Mouse (Mus musculus) retina, embryonic 14.5 days (tissue): ENCODE measurements at regions not wholly inside any gene's neighbourhood (a gene's known extent, or its start where the extent isn't known, plus 50 kb on each side); places are given as distances from the start of the nearest gene placed in this dataset.

ENCODE experiments used
- DNase-seq: peaks from one replicate; pipeline ENCODE4 v3.0.0-alpha.2; 2015; ENCODE audit warnings: low spot score

DNA sequence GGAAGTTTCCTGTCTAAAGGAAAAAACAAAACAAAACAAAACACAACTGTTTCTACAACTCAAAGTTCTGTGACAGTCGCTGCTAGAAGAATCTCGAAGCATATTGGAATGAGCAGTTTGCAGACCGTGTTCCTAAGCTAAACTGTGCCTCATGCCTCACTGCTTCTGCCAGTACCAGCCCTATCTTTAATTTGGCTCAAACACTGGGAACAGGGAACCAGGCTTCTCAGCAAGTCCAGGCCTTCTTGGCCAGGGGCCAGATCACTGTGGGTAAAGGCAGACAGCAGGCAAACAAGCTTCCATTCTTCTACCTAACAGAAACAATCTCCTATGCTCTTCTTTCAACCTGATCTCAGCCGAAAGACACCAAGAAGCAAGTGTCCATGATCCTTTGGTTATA is 56.5 kb downstream of the Tmsb4x start:
- DNase-seq, result no peak

DNA sequence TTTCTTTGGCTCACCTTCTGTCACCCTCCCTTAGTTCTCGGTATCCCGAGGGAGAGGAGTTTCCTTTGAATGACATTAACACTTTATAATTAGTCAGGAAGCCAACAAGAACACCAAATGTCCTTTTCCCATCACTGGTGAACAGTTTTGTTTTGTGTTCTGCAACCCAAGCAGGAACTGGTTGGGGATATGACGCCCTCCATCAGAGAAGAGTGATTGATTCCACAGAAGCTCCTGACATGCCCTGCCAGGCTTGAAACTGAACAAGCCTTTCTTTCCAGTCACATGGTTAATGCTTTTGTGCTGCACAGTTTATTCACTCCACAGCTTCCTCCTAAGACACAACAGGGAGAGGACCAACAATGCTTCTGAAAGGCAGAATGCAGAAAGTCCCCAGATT is 57.8 kb downstream of the Tmsb4x start:
- DNase-seq, result no peak

DNA sequence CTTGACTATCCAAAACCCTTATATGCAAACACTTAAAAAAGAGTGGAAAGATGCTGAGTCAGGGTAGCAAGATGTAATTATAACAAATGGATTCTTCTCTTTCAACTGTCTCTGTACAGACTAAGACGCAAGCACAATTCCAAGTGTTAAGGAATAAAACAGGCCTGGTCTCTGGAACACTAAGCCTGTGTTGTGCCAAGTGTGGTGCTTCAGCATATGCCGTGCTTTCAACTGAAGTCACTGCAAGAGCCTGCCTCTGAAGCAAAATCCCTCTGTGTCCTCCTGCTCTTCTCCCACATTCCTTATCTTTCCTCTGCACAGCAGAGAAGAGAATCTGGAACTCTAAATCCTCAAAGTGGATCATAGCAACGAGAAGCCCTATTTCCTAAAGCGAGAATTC is 59.7 kb downstream of the Tmsb4x start:
- DNase-seq, result no peak

DNA sequence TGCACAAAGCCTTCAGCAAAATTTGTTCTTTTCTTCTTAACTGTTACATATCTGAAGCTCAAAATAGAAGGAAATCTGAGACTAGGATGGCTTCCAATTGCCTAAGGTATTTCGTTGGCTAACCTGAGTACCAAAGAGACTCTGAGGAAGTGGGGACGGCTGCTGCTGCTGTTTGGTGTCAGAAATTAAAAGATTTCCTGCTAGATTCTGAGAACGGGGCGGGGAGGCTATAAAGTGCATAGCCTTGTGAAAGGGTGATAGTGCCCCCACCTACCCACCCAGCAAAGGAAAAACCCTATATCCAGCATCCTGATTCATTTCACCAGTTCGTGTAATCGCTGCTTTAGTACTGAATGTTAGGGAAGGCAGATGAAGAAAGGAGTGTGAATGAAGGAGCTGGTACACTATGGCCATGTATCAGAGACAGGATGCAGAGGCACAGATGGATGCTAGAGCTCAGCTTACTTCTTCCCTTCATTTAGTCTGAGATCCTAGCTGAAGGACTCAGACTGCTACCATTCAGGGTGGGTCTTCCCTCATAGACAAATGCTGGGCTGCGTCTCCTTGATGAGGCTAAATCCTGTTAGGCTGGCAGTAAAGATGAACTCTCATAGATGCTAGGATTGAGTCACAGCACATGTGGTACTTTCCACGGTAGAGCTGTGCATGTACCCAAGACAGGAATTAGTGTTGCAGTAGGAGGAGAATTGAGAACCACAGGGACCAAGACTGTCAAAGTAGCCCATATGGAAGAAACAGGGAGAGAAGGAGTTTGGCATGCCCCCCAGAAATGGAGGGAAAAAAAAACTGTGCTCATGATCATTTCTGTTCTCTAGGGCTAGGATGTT is 62.4 kb downstream of the Tmsb4x start:
- no peak for DNase-seq

DNA sequence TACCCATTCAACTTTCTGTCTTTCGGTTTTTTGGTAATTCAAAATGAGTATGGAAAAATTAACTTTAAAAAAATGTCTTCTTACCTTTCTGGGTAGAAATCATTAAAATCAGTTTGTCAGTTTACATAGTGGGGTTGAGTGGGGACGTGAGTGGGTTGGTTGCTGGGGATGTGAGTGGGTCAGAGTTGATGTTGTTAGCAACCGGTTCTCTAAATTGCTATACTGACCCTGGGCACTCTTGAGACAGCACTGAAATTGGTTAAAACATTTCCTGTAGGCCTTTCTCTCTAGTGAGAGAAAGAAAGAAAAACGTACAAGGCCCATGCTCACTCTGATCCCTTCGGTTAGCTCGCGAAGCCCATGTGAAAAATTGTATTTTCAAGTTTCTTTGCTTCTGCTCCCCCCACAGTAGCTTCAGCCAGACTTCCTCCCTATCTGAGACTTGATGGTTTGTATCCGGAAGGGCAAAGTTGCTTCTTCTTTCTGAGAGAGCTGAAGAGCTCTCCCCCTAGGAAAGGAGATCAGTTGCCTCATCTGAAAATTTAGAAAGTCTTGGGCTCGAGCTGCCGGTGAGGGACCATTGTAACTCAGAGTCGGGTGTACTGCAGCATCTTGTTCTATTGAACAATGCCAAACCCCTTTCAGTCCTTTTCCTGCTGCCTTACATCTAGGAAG is 63.5 kb downstream of the Tmsb4x start:
- DNase-seq, result no peak

DNA sequence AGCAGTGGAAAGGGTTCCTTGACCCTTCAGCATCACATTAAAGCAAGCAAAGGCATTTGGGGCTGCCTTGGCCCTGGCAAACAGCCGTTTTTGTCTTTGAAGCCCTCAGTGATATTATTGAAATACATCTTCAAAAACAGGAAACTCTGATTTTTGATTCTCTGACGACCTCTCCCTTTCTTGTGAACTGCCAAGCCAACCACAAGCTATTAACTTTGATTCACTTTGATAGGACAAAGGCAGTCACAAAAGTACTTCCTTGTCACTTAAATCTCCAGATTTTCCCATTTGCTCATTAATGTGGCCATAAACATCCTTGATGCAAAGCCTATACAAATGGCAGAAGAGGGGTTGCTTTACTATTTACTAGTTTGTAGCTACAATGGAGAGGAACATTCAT is 70.0 kb downstream of the Tmsb4x start:
- no peak for DNase-seq

DNA sequence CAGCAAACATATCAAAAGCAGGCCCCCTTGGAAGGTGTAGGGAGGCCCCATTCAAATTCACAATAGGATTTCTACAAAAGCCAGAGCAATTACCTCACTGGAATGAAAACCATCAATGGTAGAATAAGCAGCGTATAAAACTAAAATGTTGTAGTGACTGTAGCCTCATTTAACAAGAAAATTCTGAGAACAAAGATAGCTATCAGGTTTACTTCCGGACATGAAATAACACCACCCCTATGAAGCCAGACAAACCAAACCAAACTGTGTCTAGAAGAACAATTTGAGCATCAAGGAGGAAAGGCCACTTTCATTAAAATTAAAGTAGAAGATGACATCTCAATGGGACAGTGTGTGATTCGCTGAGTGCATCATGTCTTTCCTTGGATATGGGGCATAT is 74.9 kb downstream of the Tmsb4x start:
- no peak for DNase-seq

DNA sequence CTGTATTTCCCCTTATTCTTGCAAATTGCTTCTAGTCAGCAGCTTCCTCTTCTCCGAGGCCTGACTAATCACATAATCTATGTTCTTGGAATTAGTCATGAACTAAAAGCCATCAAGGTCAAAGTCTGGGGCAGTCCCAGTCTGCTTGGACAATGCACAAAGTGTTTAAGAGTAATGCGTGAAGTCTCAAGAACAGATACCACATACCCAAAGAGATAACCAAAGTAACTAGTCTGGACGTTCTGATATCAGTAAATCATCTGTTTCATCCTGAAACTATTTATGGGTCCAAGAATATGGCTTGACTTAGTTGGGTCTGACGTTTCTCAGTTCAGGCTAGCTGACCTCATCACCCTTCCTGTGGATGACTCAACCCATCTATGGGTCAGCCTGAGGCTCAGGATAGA is 76.1 kb downstream of the Tmsb4x start:
- no peak for DNase-seq

DNA sequence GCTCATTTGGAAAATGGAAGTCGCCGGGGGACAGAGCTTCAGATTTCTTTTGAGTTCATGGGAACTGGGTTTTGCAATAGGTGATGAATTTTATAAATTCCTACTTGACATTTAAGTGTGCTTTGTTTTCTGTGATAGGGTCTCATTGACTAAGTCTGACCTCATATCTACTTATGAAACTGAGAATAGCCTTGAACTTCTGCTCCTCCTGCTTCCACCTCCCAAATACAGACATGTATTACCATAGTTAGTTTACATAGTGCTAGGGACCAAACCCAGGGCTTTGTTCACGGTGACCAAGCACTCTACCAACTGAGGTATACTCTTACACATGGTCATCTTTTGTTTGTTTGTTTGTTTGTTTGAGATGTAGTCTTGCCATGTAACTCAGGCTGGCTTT is 77.8 kb downstream of the Tmsb4x start:
- no peak for DNase-seq

DNA sequence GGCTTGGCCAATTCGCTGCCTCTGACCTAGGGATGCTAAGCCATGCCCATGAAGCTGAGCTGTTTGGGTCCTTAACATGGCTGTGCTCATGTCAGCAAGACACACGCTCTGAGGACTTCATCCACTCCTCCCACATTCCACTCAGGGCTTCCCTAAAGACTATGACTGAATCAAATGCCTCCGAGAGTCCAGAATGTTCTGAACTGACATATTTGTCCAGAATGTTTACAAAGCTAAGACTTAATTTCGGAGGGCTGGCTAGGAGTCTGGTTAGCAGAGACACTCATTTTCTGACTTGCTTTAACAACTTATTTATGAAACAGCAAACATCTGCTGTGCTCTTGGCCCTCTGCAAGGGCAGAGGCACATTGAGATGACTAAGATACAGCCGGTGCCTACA is 78.5 kb downstream of the Tmsb4x start:
- DNase-seq, result no peak

DNA sequence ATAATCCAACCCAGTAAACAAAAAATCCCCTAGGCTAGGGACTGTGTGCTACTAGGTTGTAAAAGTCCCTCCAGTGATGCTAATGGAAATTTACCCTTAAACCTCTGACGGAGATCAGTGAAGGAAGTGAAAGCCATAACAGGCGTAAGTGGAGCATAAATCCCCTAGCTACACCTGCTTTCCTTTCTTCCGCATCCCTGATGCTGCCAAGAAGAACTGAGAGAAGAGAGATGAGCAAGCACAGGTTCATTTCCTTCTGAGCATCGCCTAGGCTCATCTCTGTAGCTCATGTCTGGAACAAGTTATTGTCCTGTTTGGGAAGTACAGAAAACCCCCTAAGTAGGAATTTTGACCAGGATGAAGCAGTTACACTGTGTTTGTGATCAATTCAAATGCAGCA is 89.8 kb downstream of the Tmsb4x start:
- no peak for DNase-seq

DNA sequence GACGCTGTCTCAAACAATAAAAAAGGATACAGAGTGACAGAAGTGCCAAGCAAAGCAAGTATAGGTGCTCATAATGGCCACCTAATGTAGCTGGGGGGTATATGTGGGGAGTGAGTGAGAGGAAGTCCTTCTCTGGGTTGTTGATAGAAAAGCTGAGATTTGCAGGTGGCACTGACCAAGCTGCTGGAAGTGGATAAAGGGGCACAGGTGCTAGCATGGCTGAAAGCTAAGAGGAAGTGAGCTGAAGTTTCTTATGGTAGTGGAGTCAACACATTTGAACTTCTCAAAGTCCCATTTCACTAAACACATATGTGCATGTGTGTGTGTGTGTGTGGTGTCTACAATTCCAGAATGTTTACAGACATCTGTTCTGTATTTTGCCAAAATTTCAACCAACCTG is 94.0 kb downstream of the Tmsb4x start:
- DNase-seq, result no peak

DNA sequence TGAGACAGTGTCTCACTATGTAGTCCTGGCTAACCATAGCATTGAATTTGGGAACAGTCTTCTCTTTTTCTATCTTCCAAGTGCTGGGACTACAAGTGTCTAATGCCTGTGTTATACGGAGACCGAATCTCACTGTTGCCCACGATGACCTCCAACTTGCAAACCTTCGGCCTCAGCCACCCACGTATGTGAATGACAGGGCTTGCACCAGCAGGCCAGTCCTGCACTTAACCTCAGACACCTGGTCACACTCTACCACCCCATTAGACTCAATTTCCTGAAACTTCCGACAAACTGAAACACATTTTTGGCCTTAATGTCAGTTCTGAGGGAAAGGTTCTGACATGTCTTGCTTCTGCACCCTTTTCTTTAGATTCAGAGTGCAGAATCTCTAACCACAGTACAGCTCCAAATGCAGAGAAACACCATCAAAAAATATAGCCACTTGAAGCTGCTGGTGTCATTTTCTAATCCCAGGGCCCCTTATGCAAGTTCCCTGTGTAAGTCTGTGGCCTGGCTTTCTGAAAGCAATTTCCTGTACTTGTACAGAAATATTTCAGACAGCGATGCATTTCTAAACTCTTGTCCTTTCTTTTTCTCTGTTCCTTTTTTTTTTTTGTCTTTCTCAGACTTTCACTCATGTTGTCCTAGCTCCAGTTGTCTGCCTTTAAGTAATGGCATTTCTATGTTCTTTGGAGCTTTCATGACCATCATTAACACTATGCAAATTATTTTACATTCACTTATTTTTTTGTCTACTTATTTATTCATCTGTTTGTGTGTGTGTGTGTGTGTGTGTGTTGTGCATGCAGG is 97.8 kb downstream of the Tmsb4x start:
- DNase-seq, result no peak

DNA sequence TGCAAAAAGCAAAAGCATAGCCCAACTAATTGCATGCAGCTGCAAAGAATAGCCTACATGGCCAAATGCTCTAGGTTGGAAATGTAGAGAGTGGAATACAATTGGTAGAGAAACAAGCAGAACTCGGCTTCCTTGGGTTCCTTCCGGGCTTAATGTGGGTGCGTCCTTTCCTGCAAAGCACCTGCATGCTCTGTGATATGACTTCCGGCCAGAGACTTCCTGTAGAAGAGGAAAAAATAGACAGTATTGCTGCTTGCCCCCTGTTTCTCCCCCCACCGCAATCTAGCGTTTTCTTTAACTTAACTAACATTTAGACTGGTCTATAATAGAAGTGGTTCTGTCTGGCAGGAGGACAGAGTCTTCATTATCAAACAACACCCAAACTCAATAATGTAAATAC is 100.8 kb downstream of the Tmsb4x start:
- DNase-seq, result no peak

DNA sequence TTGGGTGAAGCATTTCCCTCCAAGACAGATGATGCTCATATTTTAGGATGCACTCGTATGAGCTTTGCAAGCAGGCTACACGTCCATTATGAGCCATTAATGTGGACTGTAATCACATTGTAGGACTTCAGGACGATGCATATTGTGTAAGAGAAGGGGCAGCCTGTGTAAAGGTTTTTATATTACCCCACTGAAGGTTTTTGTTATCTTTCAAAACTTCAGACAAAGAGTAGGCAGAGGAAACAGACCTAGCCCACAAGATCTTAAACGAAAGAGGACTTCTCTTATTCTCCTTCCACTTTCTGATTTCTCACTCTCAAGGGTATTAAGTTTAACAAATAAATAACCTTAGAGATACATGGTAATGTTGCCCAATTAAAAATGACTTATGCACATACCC is 101.6 kb downstream of the Tmsb4x start:
- DNase-seq, result no peak

DNA sequence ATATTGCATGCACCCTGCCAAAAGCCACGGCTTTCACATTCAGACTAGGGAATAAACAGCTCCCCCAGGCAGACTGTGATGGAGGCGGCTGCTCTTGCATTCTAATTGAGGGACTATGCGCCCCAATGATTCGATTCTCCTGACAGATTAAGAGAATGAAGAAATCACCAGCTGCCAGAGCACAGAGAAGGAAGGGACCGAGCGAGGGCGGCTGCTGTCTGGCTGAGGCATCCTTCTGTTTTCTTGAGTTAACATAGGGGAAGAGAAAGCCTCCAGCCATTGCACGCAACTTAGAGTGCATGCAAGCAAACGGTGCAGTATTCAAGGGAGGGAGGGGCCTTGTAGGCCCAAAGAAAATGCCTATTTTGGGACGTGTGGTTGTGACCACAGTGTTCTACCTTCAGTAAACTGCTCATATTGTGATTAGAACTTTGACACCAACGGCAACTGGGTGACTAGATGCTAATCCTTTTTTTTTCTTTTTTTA is 103.1 kb downstream of the Tmsb4x start:
- DNase-seq, result peak; percentile 4

DNA sequence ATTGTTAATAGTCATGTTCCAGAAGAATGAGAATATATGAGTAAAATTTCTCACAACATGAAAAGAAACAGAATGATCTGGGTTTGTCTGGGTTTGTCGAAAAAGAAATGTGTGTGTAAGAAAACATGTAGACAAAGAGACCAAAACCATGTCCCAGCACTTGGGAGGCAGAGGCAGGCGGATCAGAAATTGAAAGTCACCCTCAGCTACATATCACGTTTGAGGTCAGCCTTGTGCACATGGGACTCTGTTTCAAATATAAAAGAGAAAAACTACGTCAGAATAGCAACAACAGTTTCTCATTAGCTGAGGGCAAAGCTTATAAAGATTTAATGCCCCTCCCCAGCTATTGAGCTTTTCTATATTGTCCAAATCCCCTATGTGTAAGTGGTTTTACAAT is 103.8 kb downstream of the Tmsb4x start:
- no peak for DNase-seq

DNA sequence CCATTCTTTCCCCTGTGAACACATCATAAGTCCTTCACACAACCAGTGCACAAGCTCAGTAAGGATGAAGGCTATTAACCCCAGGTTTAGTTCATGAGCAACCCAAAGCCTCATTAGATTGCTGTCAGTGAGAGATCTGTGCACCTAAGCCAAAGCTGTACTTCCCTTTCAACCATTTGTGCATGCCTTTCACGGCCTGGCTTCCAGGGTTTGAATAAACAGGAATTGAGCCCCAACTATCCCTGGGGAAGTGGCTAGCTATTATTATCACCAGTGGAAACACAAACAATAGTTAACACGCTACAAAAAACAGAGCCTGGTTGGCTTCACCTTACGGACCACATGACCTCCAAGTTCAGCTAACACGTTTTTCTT is 104.9 kb downstream of the Tmsb4x start:
- no peak for DNase-seq

DNA sequence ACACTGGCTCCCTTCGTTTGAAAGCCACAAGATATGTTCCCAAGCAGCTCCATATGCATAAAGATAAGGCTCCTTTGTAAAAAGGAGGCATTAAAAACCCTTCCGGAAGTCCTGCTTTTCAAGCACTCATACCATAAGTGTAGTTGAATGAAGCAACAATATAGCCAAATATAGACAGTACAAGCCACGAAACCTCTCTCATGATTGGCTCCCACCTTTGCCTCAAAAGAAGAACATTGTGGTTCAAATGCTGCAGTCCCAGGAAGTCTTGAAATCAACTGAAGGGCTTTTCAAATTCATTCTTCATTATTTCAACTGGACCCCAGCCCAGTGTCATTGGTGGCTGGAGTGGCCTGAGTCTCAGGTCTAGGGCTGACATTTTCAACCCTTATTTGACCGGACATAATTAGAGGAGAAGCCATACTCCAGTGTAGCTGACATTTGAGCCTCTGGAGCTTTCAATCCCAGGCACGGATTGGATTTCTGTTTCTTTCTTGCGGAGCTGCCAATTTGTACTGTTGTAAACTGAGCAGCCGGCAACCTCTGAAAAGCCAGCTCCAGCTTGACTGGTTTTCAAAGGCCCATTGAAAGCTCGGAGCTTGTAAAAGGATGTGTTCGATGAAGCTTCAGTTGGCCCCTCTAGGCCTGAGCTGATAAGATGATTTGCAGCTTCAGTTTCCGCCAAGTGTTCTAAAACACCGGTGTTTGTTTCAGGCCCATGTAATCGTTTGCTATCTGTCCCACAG is 105.4 kb downstream of the Tmsb4x start:
- peak; percentile 6 for DNase-seq

DNA sequence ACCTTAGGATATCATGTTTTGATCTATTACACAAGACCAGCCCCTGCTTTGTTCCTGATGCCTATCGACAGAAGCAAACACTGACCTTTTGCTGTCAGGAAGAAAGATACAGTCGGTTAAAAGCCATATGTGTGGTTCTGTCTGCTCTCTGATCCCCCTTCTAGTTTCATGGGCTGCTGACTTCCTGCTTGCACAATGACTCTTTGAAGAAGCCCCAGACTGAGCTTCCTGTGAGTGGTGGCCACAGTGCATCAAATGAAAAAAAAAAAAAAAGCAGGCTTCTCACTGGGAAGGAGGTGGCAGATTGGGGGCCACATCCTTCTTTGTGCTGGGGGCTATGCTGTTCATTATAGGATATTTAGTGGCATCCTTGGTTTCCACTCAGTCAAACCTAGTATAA is 107.2 kb downstream of the Tmsb4x start:
- DNase-seq, result no peak

DNA sequence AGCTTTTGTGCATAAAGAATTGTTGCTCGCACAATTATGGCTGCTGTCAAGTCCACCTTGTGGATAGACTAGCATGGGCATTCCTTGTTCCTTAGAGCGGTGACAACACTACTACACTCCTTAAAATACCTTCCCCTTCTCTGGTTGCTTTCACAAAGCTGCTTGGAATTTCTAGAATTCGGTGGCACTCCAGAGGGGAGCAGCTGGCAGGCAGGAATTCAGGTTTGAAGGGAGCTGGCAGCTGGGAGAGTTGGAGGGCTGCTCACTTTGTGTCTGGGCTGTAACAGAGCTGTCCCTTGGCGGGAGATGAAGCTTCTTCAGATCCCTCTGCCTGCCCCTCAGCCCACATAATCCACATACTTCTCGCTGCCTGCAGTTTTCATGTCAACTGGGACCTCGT is 109.7 kb downstream of the Tmsb4x start:
- no peak for DNase-seq

DNA sequence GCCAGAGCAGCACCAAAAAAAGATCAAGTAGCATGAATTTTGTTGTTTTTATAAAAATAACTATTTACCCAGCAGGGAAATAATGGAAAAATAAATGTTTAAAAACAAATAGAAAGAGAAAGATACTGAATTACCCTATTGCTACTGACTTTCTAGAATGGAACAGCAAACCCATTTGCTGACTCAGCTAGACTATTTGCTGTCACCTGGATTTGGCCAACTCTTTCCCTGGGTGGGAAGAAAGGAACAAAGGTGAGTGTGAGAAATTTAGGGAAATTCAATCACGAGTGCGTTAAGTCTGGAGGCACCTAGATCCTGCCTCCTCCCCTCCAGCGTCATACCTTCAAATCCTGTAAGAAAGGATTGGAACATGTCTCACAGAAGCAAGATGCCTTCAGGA is 110.2 kb downstream of the Tmsb4x start:
- no peak for DNase-seq
